Mouse (Mus musculus): ENCODE measurements around the gene Trub2. TPM values are rescaled to one million over a fixed set of nuclear protein-coding genes. Genes with fewer than 3 reads are reported as not detected.

Gene Trub2
- total and polyA plus RNA-seq, 3 experiments: 32.6 to 41.4 (median 39.0) TPM

DNA sequence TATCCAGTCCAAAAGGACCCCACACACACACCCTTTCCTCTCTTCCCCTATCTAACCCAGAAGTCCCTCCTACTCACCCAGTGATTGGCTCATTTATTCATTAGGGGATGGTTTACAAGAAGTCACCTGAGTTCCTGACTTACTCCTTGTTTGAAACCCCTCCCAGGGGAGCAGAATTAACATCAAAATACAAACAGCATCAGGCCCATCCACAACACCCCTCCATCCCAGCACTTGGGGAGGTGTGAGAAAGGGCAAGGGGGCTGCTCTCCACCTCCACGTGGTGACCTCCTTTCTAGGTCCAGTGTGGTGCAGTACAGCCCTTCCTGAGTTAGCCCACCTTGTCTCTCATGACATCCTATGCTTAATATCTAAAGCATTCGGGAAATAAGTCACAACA lies 58.8 kb downstream of the Trub2 start:
- dilution Hi-C loops (cut with MboI; ENCODE audit: extremely low pct_ligation_motif_present, extremely low pct_unique_long_range_greater_than_20kb, low sequenced_read_pairs) (no loop called here), in situ Hi-C loops (cut with MboI; ENCODE audit: low pct_ligation_motif_present, low pct_unique_long_range_greater_than_20kb, low sequenced_read_pairs) (no loop called here)
- H3K9ac ChIP-seq (ENCODE audit: insufficient read depth, low read depth): no peak overlapping the region
- peak; percentile 29; the same call in 1 of the 2 replicates for TF ChIP-seq POLR2AphosphoS2 (IDR thresholded peaks at IDR 0.05; ENCODE audit: low read depth, low read length)
- no peak for TF ChIP-seq NELFE (IDR thresholded peaks at IDR 0.05; ENCODE audit: low read depth, low read length)
- no peak for TF ChIP-seq JUND (conservative IDR thresholded peaks at IDR 0.05; ENCODE audit: low read depth, low read length)
- H3K4me1 ChIP-seq (ENCODE audit: control insufficient read depth in 1 of 2, insufficient read depth in 2 of 2): peaks cover 3 to 34% of the 10 kb centered on the region in 2 experiments; a peak in 3 of 4 replicates
- DNase-seq (ENCODE audit: extremely low read depth): no peak
- no peaks in the 10 kb centered on the region for H3K9me3 ChIP-seq (replicated peaks; ENCODE audit: low read length)
- H3K36me3 ChIP-seq (replicated peaks in 1 of 2; ENCODE audit: control insufficient read depth in 1 of 2, insufficient read depth in 1 of 2, low read length in 1 of 2): peaks cover 94 to 99% of the 10 kb centered on the region in 2 experiments
- no peak overlapping the region for H3K27ac ChIP-seq (ENCODE audit: insufficient read depth, low read depth)
- no peak overlapping the region for H3K4me2 ChIP-seq (ENCODE audit: insufficient read depth, low read depth, poor library complexity, severe bottlenecking)
- H3K27me3 ChIP-seq (replicated peaks): no peaks in the 10 kb centered on the region
- H3K79me2 ChIP-seq (replicated peaks; ENCODE audit: control insufficient read depth, extremely low read depth, insufficient read depth, poor library complexity, severe bottlenecking): no peaks in the 10 kb centered on the region
- no peak overlapping the region for H3K4me3 ChIP-seq (replicated peaks in 1 of 3; ENCODE audit: low read depth in 2 of 3, low read length in 2 of 3, poor library complexity in 1 of 3)

- in situ Hi-C loops (cut with MboI; ENCODE audit: low pct_ligation_motif_present, low pct_unique_long_range_greater_than_20kb, low sequenced_read_pairs): no loop called here
- no peak overlapping the region for H3K9ac ChIP-seq (ENCODE audit: insufficient read depth, low read depth)
- DNase-seq (ENCODE audit: extremely low read depth): no peak
- no peaks in the 10 kb centered on the region for H3K79me2 ChIP-seq (replicated peaks; ENCODE audit: control insufficient read depth, extremely low read depth, insufficient read depth, poor library complexity, severe bottlenecking)
- no peak for TF ChIP-seq SMC3 (IDR thresholded peaks at IDR 0.05; ENCODE audit: low read depth, low read length)
- no peak for TF ChIP-seq MAZ (IDR thresholded peaks at IDR 0.05; ENCODE audit: low read depth, low read length)
- peak; percentile 29 for TF ChIP-seq POLR2A (IDR thresholded peaks at IDR 0.05; ENCODE audit: low read depth, low read length)
- H3K36me3 ChIP-seq (replicated peaks in 1 of 2; ENCODE audit: control insufficient read depth in 1 of 2, insufficient read depth in 1 of 2, low read length in 1 of 2): peaks cover 98 to 100% of the 10 kb centered on the region in 2 experiments
- peaks cover 3 to 47% of the 10 kb centered on the region in 2 experiments; a peak in 3 of 4 replicates for H3K4me1 ChIP-seq (ENCODE audit: control insufficient read depth in 1 of 2, insufficient read depth in 2 of 2)
- dilution Hi-C loops (cut with MboI; ENCODE audit: extremely low pct_ligation_motif_present, extremely low pct_unique_long_range_greater_than_20kb, low sequenced_read_pairs): no loop called here
- no peaks in the 10 kb centered on the region for H3K9me3 ChIP-seq (replicated peaks; ENCODE audit: low read length)
- H3K4me2 ChIP-seq (ENCODE audit: insufficient read depth, low read depth, poor library complexity, severe bottlenecking): no peak overlapping the region
- H3K27ac ChIP-seq (ENCODE audit: insufficient read depth, low read depth): no peak overlapping the region
- H3K4me3 ChIP-seq (replicated peaks in 1 of 3; ENCODE audit: low read depth in 2 of 3, low read length in 2 of 3, poor library complexity in 1 of 3): no peak overlapping the region
- H3K27me3 ChIP-seq (replicated peaks): no peaks in the 10 kb centered on the region
Observed at GRCm38 (mm10) chr2:29724664-29725365, 63.5 kb downstream of the Trub2 start.

DNA sequence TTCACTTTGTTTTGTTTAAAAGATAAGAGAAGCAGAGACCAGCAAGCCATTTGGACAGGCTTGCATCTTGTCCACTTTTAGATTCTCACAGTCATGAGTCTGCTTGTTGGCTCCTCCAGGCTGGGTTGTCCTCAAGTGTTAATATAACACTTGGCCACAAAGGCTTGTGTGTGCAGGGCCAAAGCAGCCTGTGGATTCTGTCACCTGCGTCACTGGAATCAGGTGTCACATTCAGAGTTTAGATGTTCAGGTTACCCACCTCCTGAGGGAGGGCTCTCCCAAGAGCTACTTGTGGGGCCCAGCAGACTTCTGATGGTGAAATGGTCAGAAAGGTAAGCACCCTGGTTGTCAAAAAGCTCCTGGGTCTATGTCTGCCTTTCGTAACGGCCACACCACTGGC lies 65.2 kb downstream of the Trub2 start:
- Histone ChIP-seq H3K36me3 (replicated peaks in 1 of 2; ENCODE audit: control insufficient read depth in 1 of 2, insufficient read depth in 1 of 2, low read length in 1 of 2) (peaks cover 97 to 100% of the 10 kb centered on the region in 2 experiments), H3K4me2 (ENCODE audit: insufficient read depth, low read depth, poor library complexity, severe bottlenecking) (no peak overlapping the region), H3K27me3 (replicated peaks) (no peaks in the 10 kb centered on the region), H3K4me1 (ENCODE audit: control insufficient read depth in 1 of 2, insufficient read depth in 2 of 2) (peaks cover 0 to 43% of the 10 kb centered on the region in 2 experiments; a peak in 2 of 4 replicates), H3K4me3 (replicated peaks in 1 of 3; ENCODE audit: low read depth in 2 of 3, low read length in 2 of 3, poor library complexity in 1 of 3) (no peak overlapping the region), H3K9ac (ENCODE audit: insufficient read depth, low read depth) (no peak overlapping the region), H3K27ac (ENCODE audit: insufficient read depth, low read depth) (no peak overlapping the region), H3K9me3 (replicated peaks; ENCODE audit: low read length) (no peaks in the 10 kb centered on the region), H3K79me2 (replicated peaks; ENCODE audit: control insufficient read depth, extremely low read depth, insufficient read depth, poor library complexity, severe bottlenecking) (no peaks in the 10 kb centered on the region)
- dilution Hi-C loops (cut with MboI; ENCODE audit: extremely low pct_ligation_motif_present, extremely low pct_unique_long_range_greater_than_20kb, low sequenced_read_pairs): no loop called here
- no peak for TF ChIP-seq ZC3H11A (IDR thresholded peaks at IDR 0.05; ENCODE audit: low read depth, low read length)
- TF ChIP-seq TBP (conservative IDR thresholded peaks at IDR 0.05; ENCODE audit: low read depth, low read length): no peak
- no peak for TF ChIP-seq TCF12 (IDR thresholded peaks at IDR 0.05; ENCODE audit: low read depth, low read length)
- TF ChIP-seq SMC3 (IDR thresholded peaks at IDR 0.05; ENCODE audit: low read depth, low read length): no peak
- no peak for TF ChIP-seq MAFK (IDR thresholded peaks at IDR 0.05; ENCODE audit: insufficient replicate concordance, low read length)
- TF ChIP-seq ZNF384 (IDR thresholded peaks at IDR 0.05; ENCODE audit: low read depth, low read length): no peak
- no peak for TF ChIP-seq POLR2A (IDR thresholded peaks at IDR 0.05; ENCODE audit: low read depth, low read length)
- no peak for TF ChIP-seq SIN3A (IDR thresholded peaks at IDR 0.05; ENCODE audit: low read length)
- no peak for TF ChIP-seq E2F4 (IDR thresholded peaks at IDR 0.05; ENCODE audit: insufficient replicate concordance, low read depth, low read length)
- TF ChIP-seq RCOR1 (conservative IDR thresholded peaks at IDR 0.05; ENCODE audit: low read depth, low read length): no peak
- TF ChIP-seq CHD2 (IDR thresholded peaks at IDR 0.05; ENCODE audit: low read length): no peak
- no peak for TF ChIP-seq MYC (IDR thresholded peaks at IDR 0.05; ENCODE audit: low read depth, low read length)
- TF ChIP-seq MEF2A (IDR thresholded peaks at IDR 0.05; ENCODE audit: borderline replicate concordance, low read depth, low read length): no peak
- no peak for TF ChIP-seq NELFE (IDR thresholded peaks at IDR 0.05; ENCODE audit: low read depth, low read length)
- no peak for TF ChIP-seq USF1 (IDR thresholded peaks at IDR 0.05; ENCODE audit: low read depth, low read length)
- TF ChIP-seq EP300 (IDR thresholded peaks at IDR 0.05; ENCODE audit: low read length): no peak
- no peak for DNase-seq (ENCODE audit: extremely low read depth)
- in situ Hi-C loops (cut with MboI; ENCODE audit: low pct_ligation_motif_present, low pct_unique_long_range_greater_than_20kb, low sequenced_read_pairs): no loop called here
